Mouse (Mus musculus) intestine, embryonic 16.5 days (tissue): Measurements from ENCODE around the gene Runx2. TPM values are rescaled to one million over a fixed set of nuclear protein-coding genes. Genes with fewer than 3 reads are reported as not detected.

Experiments used
- ATAC-seq: fragments of 200-750 bp; cut with Nextera tagmentation; 2 replicates; pipeline ENCODE4 v1.8.0; 2017; ENCODE audit warnings: moderate TSS enrichment, moderate library complexity
- H3K27ac ChIP-seq: fragments of 300-500 bp; sonication (generic); 2 replicates; pipeline ENCODE4 v1.5.1; 2014; ENCODE audit warnings: mild to moderate bottlenecking, low read length
- H3K27me3 ChIP-seq: fragments of 300-500 bp; sonication (generic); replicated peaks from 2 replicates; pipeline ENCODE4 v1.6.1; 2014; ENCODE audit warnings: low read length, control low read depth, mixed read lengths; ENCODE audit not compliant: control insufficient read depth, insufficient read depth
- H3K36me3 ChIP-seq: fragments of 300-500 bp; sonication (generic); 2 replicates; pipeline ENCODE4 v1.6.1; 2014; ENCODE audit warnings: low read length, control low read depth; ENCODE audit not compliant: control insufficient read depth, insufficient read depth
- H3K4me1 ChIP-seq: fragments of 300-500 bp; sonication (generic); 2 replicates; pipeline ENCODE4 v1.6.1; 2014; ENCODE audit warnings: low read length, control low read depth, mixed read lengths; ENCODE audit not compliant: control insufficient read depth, insufficient read depth
- H3K4me2 ChIP-seq: fragments of 300-500 bp; sonication (generic); 2 replicates; pipeline ENCODE4 v1.6.1; 2014; ENCODE audit warnings: low read depth, low read length, control low read depth
- H3K4me3 ChIP-seq: fragments of 300-500 bp; sonication (generic); 2 replicates; pipeline ENCODE4 v1.5.1; 2014; ENCODE audit warnings: mild to moderate bottlenecking, low read length
- H3K9ac ChIP-seq: fragments of 300-500 bp; sonication (generic); 2 replicates; pipeline ENCODE4 v1.6.1; 2014; ENCODE audit warnings: low read depth, low read length
- H3K9me3 ChIP-seq: fragments of 300-500 bp; sonication (generic); 2 replicates; pipeline ENCODE4 v1.6.1; 2016; ENCODE audit warnings: low read length, control low read depth; ENCODE audit not compliant: control insufficient read depth
- WGBS: fragments of 180-500 bp; shearing (Covaris S2); extraction: QIAGEN DNeasy Blood & Tissue Kit; methylation state at CpG from one replicate; pipeline ENCODE4 v1.1.7; 2014; 5-methylcytosine and 5-hydroxymethylcytosine counted together
- polyA plus RNA-seq: library from polyadenylated mRNA; unstranded; fragments of >200 nt; fragmentation: Nextera tagmentation; extraction: Ambion mirVana; gene quantifications from 2 replicates; pipeline ENCODE4 v1.2.1, GENCODE M21; 2015

Runx2 gene
- polyA plus RNA-seq, 1 experiment from 2014 or later: 0.62 TPM

DNA sequence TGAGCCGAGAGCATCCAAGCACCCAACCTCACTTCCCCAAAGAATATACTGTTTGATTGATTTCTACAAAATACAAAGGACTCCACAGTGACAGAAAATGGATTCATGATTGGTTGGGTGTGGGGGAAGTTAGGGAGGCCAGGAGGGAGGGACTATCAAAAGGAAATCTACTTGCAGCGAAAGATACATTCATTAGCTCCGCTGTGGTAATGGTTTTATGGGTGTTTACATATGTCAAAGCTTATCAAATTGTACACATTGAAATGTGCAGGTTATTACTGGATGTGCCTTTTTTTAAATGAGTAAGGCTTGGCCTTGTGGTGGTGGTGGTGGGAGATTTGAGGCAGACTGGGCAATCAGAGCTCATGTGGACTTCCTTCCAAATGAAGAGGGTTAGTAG lies 271.9 kb downstream of the Runx2 start:
- no peak overlapping the region for H3K27ac ChIP-seq
- ATAC-seq: no peak
- no peak overlapping the region for H3K9ac ChIP-seq
- H3K9me3 ChIP-seq: no peaks in the 10 kb centered on the region
- WGBS: 64% methylated on average over 3 of the region's 3 CpGs
- no peak overlapping the region for H3K4me3 ChIP-seq
- no peaks in the 10 kb centered on the region for H3K4me1 ChIP-seq
- H3K27me3 ChIP-seq: peaks cover 7% of the 10 kb centered on the region; the same call in 1 of the 2 replicates
- H3K4me2 ChIP-seq: no peak overlapping the region
- no peaks in the 10 kb centered on the region for H3K36me3 ChIP-seq

DNA sequence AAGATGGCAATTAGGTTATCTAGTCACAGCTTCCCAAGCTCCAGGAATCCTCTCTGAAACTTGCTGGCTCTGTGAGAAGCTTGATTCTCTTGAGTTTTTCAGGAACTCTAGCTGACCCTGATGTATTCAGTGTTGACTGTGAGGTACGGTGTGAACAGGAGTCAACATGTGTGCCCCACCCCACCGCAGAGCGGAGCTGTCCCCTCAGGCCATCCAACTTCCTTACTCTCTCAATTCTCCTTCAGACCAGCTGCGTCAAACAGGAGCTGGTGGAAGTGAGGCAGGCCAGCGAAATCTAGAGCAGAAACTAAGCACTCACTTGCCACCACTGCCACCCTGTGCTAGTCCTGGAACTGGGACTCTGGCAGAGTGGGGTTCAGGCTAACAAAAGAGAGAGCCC lies 273.9 kb downstream of the Runx2 start:
- Histone ChIP-seq H3K4me1 (no peaks in the 10 kb centered on the region), H3K27me3 (peaks cover 3% of the 10 kb centered on the region; the same call in 1 of the 2 replicates), H3K4me2 (no peak overlapping the region), H3K27ac (no peak overlapping the region), H3K36me3 (no peaks in the 10 kb centered on the region), H3K9ac (no peak overlapping the region), H3K9me3 (no peaks in the 10 kb centered on the region), H3K4me3 (no peak overlapping the region)
- 42% methylated on average over 5 of the region's 5 CpGs for WGBS
- no peak for ATAC-seq

DNA sequence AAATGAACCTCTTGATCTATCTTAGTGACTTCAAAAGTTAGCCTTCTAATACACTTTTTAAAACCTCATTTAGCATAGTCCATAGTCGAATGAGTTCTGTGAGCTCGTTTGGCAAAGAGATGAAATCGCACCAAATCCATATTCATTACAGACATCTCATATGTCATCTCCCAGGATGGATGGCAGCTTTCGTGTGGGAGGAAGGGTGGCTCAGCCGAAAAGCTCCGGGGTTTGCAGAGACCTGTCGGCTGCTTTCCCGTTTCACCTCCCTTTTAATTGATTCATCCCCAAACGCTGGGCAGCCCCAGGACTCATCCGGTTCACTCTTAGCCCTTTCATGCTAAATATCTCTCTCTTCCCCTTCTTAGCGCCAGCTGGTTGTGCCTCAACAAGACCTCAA lies 275.7 kb downstream of the Runx2 start:
- Histone ChIP-seq H3K36me3 (no peaks in the 10 kb centered on the region), H3K9me3 (no peaks in the 10 kb centered on the region), H3K27ac (no peak overlapping the region), H3K4me1 (no peaks in the 10 kb centered on the region), H3K27me3 (peaks cover 3% of the 10 kb centered on the region; the same call in 1 of the 2 replicates), H3K4me2 (no peak overlapping the region), H3K4me3 (no peak overlapping the region), H3K9ac (no peak overlapping the region)
- 72% methylated on average over 11 of the region's 11 CpGs for WGBS
- no peak for ATAC-seq

DNA sequence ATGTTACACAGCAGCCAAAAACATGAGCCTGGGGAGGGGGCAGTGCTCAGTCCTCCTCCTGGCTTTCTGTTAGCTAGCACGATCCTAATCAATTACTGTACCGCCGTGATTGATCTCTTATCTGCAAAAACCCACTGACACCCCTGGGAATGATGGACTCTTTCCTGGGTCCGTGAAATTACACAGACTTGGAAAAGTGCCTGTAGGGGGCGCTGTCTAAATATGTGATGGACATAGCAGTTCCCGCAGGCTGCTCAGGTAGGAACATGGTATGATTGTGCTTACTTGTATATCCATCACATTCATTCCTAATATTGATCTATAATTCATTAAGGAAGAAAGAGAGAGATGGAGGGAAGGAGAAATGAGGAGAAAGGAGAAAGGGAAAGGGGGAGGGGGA lies 284.6 kb downstream of the Runx2 start:
- Histone ChIP-seq H3K4me1 (no peaks in the 10 kb centered on the region), H3K9ac (no peak overlapping the region), H3K4me2 (no peak overlapping the region), H3K36me3 (no peaks in the 10 kb centered on the region), H3K27me3 (no peaks in the 10 kb centered on the region), H3K27ac (no peak overlapping the region), H3K9me3 (no peaks in the 10 kb centered on the region), H3K4me3 (no peak overlapping the region)
- 74% methylated on average over 6 of the region's 6 CpGs for WGBS
- no peak for ATAC-seq

DNA sequence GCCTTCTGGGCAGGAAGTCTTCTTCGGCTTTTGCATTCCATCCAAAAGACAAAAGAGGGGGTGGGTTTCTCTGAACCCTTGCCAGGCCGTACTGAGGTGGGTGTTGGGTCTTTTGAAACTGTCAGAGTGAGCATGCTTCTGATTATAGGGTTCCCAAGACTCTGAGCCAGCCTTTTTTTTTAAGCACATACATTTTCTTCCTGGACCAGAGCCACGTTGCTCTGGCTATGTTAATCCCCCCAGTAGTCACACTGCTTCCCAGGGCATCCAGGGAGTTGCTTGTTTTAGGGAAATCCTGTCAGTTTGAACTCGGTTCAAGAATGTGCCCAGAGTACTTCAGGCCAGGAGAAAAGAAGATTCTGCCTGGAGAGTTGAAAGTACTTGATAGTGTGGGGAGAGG lies 286.0 kb downstream of the Runx2 start:
- no peaks in the 10 kb centered on the region for H3K27me3 ChIP-seq
- no peak overlapping the region for H3K9ac ChIP-seq
- 54% methylated on average over 4 of the region's 4 CpGs for WGBS

DNA sequence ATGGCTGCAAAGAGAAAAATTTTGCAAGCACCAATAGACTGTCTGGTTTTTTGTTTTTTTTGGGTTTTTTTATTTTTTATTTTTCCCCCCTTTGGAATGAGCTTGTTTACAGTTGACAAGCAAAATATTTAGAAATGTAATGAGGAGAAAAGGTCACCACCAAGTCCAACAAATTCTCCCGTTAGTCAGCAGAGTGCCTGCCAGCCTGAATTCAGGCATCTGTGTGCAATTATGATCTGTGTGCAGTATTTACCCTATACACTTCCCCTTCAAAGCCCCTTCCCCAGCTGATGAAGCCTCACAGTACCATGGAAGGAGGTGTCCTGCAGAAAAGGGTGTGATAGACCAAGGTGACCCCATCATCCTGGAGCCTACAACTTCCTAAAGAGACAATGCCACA lies 290.5 kb downstream of the Runx2 start:
- Histone ChIP-seq H3K4me1 (no peaks in the 10 kb centered on the region), H3K4me2 (no peak overlapping the region), H3K9ac (no peak overlapping the region), H3K36me3 (no peaks in the 10 kb centered on the region), H3K9me3 (no peaks in the 10 kb centered on the region), H3K27ac (no peak overlapping the region), H3K27me3 (no peaks in the 10 kb centered on the region), H3K4me3 (no peak overlapping the region)
- 74% methylated on average over 1 of the region's 1 CpGs for WGBS
- no peak for ATAC-seq

More for the DNA sequence above, 286.0 kb downstream of the Runx2 start:
- ATAC-seq: no peak
- no peak overlapping the region for H3K4me2 ChIP-seq
- H3K4me3 ChIP-seq: no peak overlapping the region
- H3K9me3 ChIP-seq: no peaks in the 10 kb centered on the region
- H3K27ac ChIP-seq: no peak overlapping the region
- no peaks in the 10 kb centered on the region for H3K36me3 ChIP-seq
- H3K4me1 ChIP-seq: no peaks in the 10 kb centered on the region

DNA sequence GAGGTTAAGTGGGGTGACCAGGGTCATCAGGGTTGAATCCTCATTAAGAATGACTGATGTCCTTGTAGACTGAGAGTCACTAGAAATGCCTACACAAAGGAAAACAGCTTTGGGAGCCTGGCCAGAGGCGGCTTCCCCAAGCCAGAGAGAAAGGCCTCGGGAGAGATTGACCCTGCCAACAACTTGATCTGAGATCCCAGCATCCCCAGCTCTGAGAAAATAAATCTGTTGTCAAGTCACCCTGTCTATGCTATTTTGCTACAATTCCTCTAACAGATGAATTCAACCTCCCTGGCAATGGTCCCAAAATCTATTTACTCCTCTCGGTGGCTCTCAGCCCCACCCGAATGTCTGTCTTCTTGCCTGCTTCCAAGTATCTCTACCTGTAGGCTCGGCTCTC lies 291.7 kb downstream of the Runx2 start:
- Histone ChIP-seq H3K4me2 (no peak overlapping the region), H3K36me3 (no peaks in the 10 kb centered on the region), H3K4me3 (no peak overlapping the region), H3K4me1 (no peaks in the 10 kb centered on the region), H3K9me3 (no peaks in the 10 kb centered on the region), H3K27me3 (no peaks in the 10 kb centered on the region), H3K9ac (no peak overlapping the region), H3K27ac (no peak overlapping the region)
- WGBS: 60% methylated on average over 5 of the region's 5 CpGs
- ATAC-seq: no peak

DNA sequence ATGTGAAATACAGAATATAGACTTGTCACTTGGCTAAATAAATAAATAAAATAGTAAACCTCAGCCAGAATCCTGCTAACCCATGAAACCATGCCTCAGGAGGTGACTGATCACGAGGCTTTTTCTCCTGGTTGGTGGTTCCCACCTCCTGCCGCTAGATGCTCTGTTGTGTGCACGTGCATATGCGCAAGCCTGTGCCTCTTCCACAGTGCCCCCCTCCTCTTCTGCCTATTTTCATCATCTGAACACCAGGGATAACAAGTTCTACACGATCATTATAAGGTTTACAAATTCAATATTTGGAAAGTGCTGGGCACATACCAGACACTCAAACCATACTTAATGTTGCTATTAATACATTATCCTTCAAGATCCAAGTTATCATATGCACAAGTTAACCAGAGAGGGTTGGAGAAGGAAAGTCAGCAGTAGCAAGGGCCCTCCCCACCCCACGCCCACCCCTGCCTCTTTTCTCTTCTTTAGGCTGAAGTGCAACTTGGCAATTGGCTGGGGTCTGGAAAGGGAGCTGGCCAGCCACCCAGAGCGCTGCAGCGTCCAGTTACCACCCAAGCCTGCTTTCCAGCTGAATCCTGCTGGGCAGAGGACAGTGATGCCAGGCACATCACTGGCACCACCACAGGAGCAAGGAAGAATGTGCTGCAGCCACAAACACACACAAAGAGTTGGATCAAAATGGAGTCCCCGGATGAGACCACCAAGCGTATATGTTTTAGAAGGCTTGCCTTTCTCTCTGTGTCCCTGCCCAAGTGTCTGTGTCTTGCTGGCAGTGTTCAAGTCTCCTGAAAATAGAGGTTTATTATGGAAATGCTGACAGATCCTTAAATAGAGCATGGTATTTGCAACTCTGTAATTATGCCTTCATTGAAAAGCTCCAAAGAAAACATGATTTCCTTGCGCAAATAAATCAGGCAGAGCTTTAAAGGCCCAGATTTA lies 294.2 kb downstream of the Runx2 start:
- WGBS: 83% methylated on average over 11 of the region's 11 CpGs
- no peaks in the 10 kb centered on the region for H3K36me3 ChIP-seq
- H3K9me3 ChIP-seq: no peaks in the 10 kb centered on the region

DNA sequence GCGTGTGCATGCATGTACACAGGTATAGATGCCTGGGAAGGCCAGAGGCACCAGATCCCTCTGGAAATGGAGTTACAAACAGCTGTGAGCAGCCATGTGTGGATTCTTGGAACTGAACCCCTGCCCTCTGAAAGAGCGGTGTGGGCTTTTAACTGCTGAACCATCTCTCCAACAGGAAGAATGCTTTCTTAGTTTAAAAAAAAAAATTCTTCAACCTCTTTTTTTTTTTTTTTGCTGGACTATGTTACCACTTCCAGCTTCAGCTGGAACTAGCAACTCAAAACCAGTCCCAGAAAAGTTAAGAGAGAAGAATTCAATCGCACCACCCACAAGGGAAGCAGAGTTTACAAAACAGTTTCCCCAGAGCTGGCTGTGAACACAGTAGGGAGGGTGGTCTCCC lies 295.2 kb downstream of the Runx2 start:
- H3K36me3 ChIP-seq: no peaks in the 10 kb centered on the region
- H3K27me3 ChIP-seq: no peaks in the 10 kb centered on the region
- no peak overlapping the region for H3K9ac ChIP-seq
- no peak overlapping the region for H3K27ac ChIP-seq
- ATAC-seq: no peak
- no peak overlapping the region for H3K4me2 ChIP-seq
- no peaks in the 10 kb centered on the region for H3K4me1 ChIP-seq
- no peaks in the 10 kb centered on the region for H3K9me3 ChIP-seq
- 75% methylated on average over 3 of the region's 3 CpGs for WGBS
- H3K4me3 ChIP-seq: no peak overlapping the region

More for the DNA sequence above, 294.2 kb downstream of the Runx2 start:
- ATAC-seq: no peak
- Histone ChIP-seq H3K27me3 (no peaks in the 10 kb centered on the region), H3K4me2 (no peak overlapping the region), H3K4me3 (no peak overlapping the region), H3K27ac (no peak overlapping the region), H3K4me1 (no peaks in the 10 kb centered on the region), H3K9ac (no peak overlapping the region)
